Mouse (Mus musculus) bone marrow, adult 2 months (tissue): ENCODE measurements around the gene Slc25a54.

Experiments used
- CTCF ChIP-seq: fragments of 200-500 bp; IDR thresholded peaks from 2 replicates; pipeline ENCODE4 v1.5.1; 2011; ENCODE audit warnings: low read length, control low read depth; ENCODE audit not compliant: control insufficient read depth, insufficient read depth
- POLR2A ChIP-seq: fragments of 200-500 bp; IDR thresholded peaks from 2 replicates; pipeline ENCODE4 v1.6.1; 2011; ENCODE audit warnings: low read depth, mild to moderate bottlenecking, control low read depth, low read length, borderline replicate concordance; ENCODE audit not compliant: control insufficient read depth

GRCm38 (mm10) chr3:109062989-109063388 lies 17.3 kb upstream of the Slc25a54 start:
- TF ChIP-seq CTCF (no peak), POLR2A (no peak)
